Mouse (Mus musculus): ENCODE results near the gene Smug1. TPM values are rescaled to one million over a fixed set of nuclear protein-coding genes. Genes with fewer than 3 reads are reported as not detected.

The Smug1 gene
- polyA plus RNA-seq, 1 experiment from 2014 or later, result 13.0 TPM

DNA sequence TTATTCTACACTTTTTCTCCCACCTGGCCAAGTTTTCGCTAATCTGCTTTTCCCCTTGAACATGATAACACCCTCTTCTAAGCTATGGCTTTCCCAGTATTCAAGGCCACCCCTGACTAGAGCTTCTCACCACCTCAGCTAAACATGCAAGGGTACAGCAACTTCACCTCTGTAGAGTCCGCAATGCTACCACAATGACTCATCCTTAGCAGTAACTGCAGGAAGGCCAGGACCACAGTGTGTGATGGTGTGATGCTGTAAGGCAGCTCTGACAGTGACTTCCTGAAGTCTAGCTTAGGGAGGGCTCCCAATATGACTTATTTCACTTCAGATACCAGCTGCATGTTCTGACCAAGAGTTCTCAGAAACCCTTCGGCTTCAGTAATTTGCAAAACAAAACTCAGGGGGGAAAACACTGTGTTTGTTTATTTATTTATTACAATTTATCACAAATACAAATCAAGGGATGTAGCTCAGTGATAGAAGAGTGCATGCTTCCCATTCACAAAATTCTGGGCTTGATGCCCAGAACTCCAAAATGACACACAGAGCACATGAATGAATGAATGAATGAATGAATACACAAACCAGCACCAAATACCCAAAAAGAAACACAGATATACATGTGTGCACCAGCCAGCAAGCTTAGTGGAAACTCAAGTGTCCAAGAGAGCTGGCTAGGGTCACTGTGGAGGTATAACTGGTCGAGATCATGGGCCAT, 13.8 kb downstream of the Smug1 start:
- no peak overlapping the region for H3K4me2 ChIP-seq (ENCODE audit: low read length)
- H3K4me1 ChIP-seq (replicated peaks; ENCODE audit: insufficient read depth, low read length), result no peaks in the 10 kb centered on the region; the same call in 1 of the 2 replicates
- no peak for ATAC-seq (replicated peaks; ENCODE audit: low FRiP score, low read depth)
- WGBS, result 84% methylated on average over 4 of the region's 4 CpGs
- no peak for DNase-seq (ENCODE audit: low spot score)
- H3K27ac ChIP-seq, result no peak overlapping the region
- no peaks in the 10 kb centered on the region for H3K9me3 ChIP-seq (replicated peaks; ENCODE audit: low read length)
- no peak overlapping the region for H3K4me3 ChIP-seq (replicated peaks; ENCODE audit: low read depth, low read length)
- H3K36me3 ChIP-seq (ENCODE audit: insufficient read depth, low read length), result no peaks in the 10 kb centered on the region
- H3K9ac ChIP-seq (ENCODE audit: low read depth, low read length), result no peak overlapping the region
- 0 out of 2 replicates have a peak, but pooled peaks cover under 1% of the 10 kb centered on the region for H3K27me3 ChIP-seq (ENCODE audit: insufficient read depth, low read length)
- no peak for TF ChIP-seq CTCF (IDR thresholded peaks at IDR 0.05; ENCODE audit: low read depth)

DNA sequence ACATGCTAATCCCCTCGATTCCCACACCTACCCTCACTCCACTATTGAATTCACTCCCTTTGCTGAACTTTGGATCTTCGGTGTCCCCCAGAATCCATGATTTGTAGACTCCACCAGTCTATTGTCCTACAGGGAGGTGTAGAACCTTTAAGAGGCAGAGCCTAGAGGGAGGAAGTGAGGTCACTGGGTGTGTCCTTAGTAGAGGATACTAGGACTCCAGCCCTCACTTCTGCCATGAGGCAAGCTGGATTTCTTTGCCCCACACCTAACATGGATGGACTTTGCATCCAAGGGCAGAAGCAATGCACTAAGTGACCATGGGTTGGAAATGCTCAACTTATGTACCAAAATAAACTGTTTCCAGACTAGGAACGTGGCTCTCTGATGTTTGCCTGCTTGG, 14.5 kb downstream of the Smug1 start:
- no peaks in the 10 kb centered on the region for H3K9me3 ChIP-seq (replicated peaks; ENCODE audit: low read length)
- H3K4me3 ChIP-seq (replicated peaks; ENCODE audit: low read depth, low read length), result no peak overlapping the region
- no peaks in the 10 kb centered on the region for H3K36me3 ChIP-seq (ENCODE audit: insufficient read depth, low read length)
- 87% methylated on average over 3 of the region's 3 CpGs for WGBS
- no peak for TF ChIP-seq CTCF (IDR thresholded peaks at IDR 0.05; ENCODE audit: low read depth)
- peak; percentile 52; the same call in 1 of the 2 replicates for ATAC-seq (replicated peaks; ENCODE audit: low FRiP score, low read depth)
- H3K4me1 ChIP-seq (replicated peaks; ENCODE audit: insufficient read depth, low read length), result no peaks in the 10 kb centered on the region; the same call in 1 of the 2 replicates
- no peak overlapping the region for H3K4me2 ChIP-seq (ENCODE audit: low read length)
- DNase-seq (ENCODE audit: low spot score), result no peak
- 0 out of 2 replicates have a peak, but pooled peaks cover 6% of the 10 kb centered on the region for H3K27me3 ChIP-seq (ENCODE audit: insufficient read depth, low read length)
- H3K27ac ChIP-seq, result no peak overlapping the region
- H3K9ac ChIP-seq (ENCODE audit: low read depth, low read length), result no peak overlapping the region

DNA sequence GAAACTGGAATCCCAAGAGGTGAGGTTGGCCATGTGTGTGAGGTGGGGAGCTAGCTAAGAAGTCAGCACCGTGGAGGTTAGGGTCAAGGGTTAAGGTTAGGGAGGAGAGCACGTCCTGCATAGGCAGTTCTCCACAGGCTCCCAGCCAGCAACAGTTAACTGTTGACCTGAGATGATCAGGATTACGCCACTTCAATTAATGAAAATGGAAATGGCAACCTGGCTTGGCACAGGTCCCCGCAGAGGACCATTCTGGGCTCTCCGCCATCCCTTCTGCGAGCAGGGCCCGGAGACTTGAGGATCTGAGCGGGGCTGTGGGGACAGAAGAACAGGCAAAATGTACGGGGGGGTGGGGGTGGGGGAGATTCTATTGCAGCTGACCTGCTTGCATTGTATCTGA, 19.1 kb downstream of the Smug1 start:
- no peak for ATAC-seq (replicated peaks; ENCODE audit: low FRiP score, low read depth)
- WGBS, result 59% methylated on average over 9 of the region's 9 CpGs
- no peaks in the 10 kb centered on the region for H3K36me3 ChIP-seq (ENCODE audit: insufficient read depth, low read length)

DNA sequence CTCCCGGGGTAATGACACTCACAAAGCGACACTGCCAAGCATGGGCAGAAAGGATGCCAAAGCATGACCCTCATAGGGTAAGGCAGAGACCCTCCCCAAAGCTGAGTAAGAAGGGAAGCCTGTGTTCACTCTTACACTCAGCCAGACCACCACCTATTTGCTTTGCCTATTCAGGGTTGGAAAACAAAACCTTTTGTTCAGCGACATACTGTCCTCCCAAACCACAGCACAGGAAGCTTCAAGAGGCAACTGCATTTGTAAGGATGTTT, 19.5 kb downstream of the Smug1 start:
- H3K9ac ChIP-seq (ENCODE audit: low read depth, low read length), result 0 out of 2 replicates have a peak overlapping the region, but pooled peaks have one; percentile 56
- ATAC-seq (replicated peaks; ENCODE audit: low FRiP score, low read depth), result no peak

More for the DNA sequence above, 19.1 kb downstream of the Smug1 start:
- 0 out of 2 replicates have a peak, but pooled peaks cover 6% of the 10 kb centered on the region for H3K27me3 ChIP-seq (ENCODE audit: insufficient read depth, low read length)
- H3K4me1 ChIP-seq (replicated peaks; ENCODE audit: insufficient read depth, low read length), result peaks cover 4% of the 10 kb centered on the region; the same call in 1 of the 2 replicates
- no peak overlapping the region for H3K9ac ChIP-seq (ENCODE audit: low read depth, low read length)
- DNase-seq (ENCODE audit: low spot score), result no peak
- no peak overlapping the region for H3K4me3 ChIP-seq (replicated peaks; ENCODE audit: low read depth, low read length)
- no peaks in the 10 kb centered on the region for H3K9me3 ChIP-seq (replicated peaks; ENCODE audit: low read length)
- H3K27ac ChIP-seq, result no peak overlapping the region
- no peak overlapping the region for H3K4me2 ChIP-seq (ENCODE audit: low read length)
- no peak for TF ChIP-seq CTCF (IDR thresholded peaks at IDR 0.05; ENCODE audit: low read depth)

DNA sequence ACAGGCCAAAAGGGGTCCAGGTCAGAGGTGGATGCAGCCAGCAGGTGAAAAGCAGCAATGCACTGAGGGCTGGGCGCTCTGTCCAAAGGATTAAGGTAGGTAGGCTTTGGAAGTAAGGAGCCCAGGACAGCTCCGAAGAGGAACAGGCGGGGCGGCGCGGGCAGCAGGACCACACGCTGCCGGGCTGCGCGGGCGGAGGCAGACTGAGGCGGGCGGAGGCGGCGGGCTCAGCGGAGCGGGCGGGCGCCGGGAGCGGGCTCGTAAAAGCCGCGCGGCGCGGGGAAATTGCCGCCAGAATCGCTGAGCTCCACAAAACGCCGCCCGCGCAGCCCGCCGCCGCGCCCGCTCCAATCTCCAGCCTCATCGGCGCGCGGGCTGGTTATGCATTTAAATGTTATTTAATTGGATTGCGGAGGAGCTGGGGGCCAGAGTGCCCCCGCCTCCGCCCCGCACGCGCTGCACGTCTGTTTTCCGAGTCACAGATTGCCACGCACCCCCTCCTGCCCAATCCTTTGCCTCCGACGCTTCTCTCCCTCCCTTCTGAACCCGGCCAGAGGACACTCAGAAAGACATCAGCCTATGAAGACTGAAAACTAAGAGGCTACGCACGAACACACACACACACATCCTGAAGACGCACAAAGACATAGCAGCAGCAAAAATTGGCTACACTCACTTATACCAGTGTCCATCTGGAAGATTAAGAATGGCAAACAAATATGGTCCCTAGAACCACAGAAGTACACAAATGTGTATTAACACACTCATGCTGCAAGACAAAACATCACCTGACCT, 20.1 kb downstream of the Smug1 start:
- DNase-seq (ENCODE audit: low spot score), result no peak

More for the DNA sequence above, 19.5 kb downstream of the Smug1 start:
- Histone ChIP-seq H3K4me1 (replicated peaks; ENCODE audit: insufficient read depth, low read length) (peaks cover 4% of the 10 kb centered on the region; the same call in 1 of the 2 replicates), H3K4me3 (replicated peaks; ENCODE audit: low read depth, low read length) (no peak overlapping the region), H3K9me3 (replicated peaks; ENCODE audit: low read length) (no peaks in the 10 kb centered on the region), H3K4me2 (ENCODE audit: low read length) (peak overlapping the region; percentile 90), H3K36me3 (ENCODE audit: insufficient read depth, low read length) (no peaks in the 10 kb centered on the region), H3K27me3 (ENCODE audit: insufficient read depth, low read length) (0 out of 2 replicates have a peak, but pooled peaks cover 6% of the 10 kb centered on the region), H3K27ac (no peak overlapping the region)
- TF ChIP-seq CTCF (IDR thresholded peaks at IDR 0.05; ENCODE audit: low read depth), result no peak
- no peak for DNase-seq (ENCODE audit: low spot score)
- 18% methylated on average over 3 of the region's 3 CpGs for WGBS

DNA sequence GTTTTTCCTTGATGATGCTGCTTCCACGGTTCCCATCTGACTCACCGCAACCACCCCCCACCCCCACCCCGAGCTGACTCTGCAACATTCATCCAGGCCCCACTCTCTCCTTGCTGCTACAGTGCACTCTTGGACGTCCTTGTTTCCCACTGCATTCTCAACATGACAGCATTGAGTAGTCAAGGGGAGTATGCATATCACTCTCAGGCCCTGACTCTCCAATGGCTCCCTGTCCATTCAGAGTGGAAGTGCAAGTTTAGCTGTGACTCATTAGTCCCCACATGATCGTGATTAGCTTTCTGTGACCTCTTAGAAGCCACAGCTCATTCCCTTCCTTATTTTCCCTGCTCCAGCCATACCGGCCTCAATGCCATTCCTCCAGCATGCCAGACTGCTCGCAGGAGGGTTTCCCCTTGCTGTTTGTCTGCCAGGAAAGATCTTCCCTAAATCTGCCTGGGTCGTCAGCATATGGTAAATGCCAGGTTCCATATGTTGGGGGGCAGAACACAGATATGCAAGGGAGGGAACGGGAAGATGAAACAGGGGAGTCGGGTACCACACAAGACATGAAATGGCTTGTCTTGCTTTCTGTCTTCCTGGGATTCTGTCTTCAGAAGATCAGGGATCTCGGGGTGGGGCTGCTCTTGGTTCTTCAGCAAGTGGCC, 21.1 kb downstream of the Smug1 start:
- H3K4me3 ChIP-seq (replicated peaks; ENCODE audit: low read depth, low read length), result no peak overlapping the region
- H3K36me3 ChIP-seq (ENCODE audit: insufficient read depth, low read length), result no peaks in the 10 kb centered on the region
- no peak overlapping the region for H3K27ac ChIP-seq
- 0 out of 2 replicates have a peak, but pooled peaks cover 6% of the 10 kb centered on the region for H3K27me3 ChIP-seq (ENCODE audit: insufficient read depth, low read length)
- peaks cover 4% of the 10 kb centered on the region; the same call in 1 of the 2 replicates for H3K4me1 ChIP-seq (replicated peaks; ENCODE audit: insufficient read depth, low read length)
- H3K9me3 ChIP-seq (replicated peaks; ENCODE audit: low read length), result no peaks in the 10 kb centered on the region
- no peak for ATAC-seq (replicated peaks; ENCODE audit: low FRiP score, low read depth)
- H3K4me2 ChIP-seq (ENCODE audit: low read length), result no peak overlapping the region
- no peak overlapping the region for H3K9ac ChIP-seq (ENCODE audit: low read depth, low read length)
- 77% methylated on average over 11 of the region's 11 CpGs for WGBS
- no peak for TF ChIP-seq CTCF (IDR thresholded peaks at IDR 0.05; ENCODE audit: low read depth)
- DNase-seq (ENCODE audit: low spot score), result no peak

More for the DNA sequence above, 20.1 kb downstream of the Smug1 start:
- Histone ChIP-seq H3K4me1 (replicated peaks; ENCODE audit: insufficient read depth, low read length) (peaks cover 4% of the 10 kb centered on the region; the same call in 1 of the 2 replicates), H3K4me3 (replicated peaks; ENCODE audit: low read depth, low read length) (peak overlapping the region; percentile 45), H3K9me3 (replicated peaks; ENCODE audit: low read length) (no peaks in the 10 kb centered on the region), H3K27me3 (ENCODE audit: insufficient read depth, low read length) (0 out of 2 replicates have a peak, but pooled peaks cover 6% of the 10 kb centered on the region), H3K4me2 (ENCODE audit: low read length) (peak overlapping the region; percentile 90), H3K36me3 (ENCODE audit: insufficient read depth, low read length) (no peaks in the 10 kb centered on the region), H3K9ac (ENCODE audit: low read depth, low read length) (peak overlapping the region; percentile 56; the same call in 1 of the 2 replicates), H3K27ac (no peak overlapping the region)
- WGBS, result 1% methylated on average over 52 of the region's 57 CpGs
- TF ChIP-seq CTCF (IDR thresholded peaks at IDR 0.05; ENCODE audit: low read depth), result no peak
- 0 out of 2 replicates have a peak, but pooled peaks have one; percentile 21 for ATAC-seq (replicated peaks; ENCODE audit: low FRiP score, low read depth)

All from kidney, postnatal 0 days (tissue).